Mouse (Mus musculus) embryonic facial prominence, embryonic 15.5 days (tissue): ENCODE measurements around the gene Il31ra. TPM values are rescaled to one million over a fixed set of nuclear protein-coding genes. Genes with fewer than 3 reads are reported as not detected.
"Not testable (repeated sequence)": the region's sequence is repeated elsewhere in the genome, so short reads cannot be mapped to it uniquely, and the experiment has no call there.

ENCODE experiments used
- ATAC-seq: fragments of 200-750 bp; cut with Nextera tagmentation; 2 replicates; pipeline ENCODE4 v1.8.0; 2017; ENCODE audit warnings: low read depth, moderate TSS enrichment; ENCODE audit not compliant: insufficient number of reproducible peaks, low FRiP score, low TSS enrichment
- H3K27ac ChIP-seq: fragments of 300-500 bp; sonication (generic); replicated peaks from 2 replicates; pipeline ENCODE4 v1.5.1; 2015; ENCODE audit warnings: mild to moderate bottlenecking, inconsistent platforms
- H3K27me3 ChIP-seq: fragments of 300-500 bp; sonication (generic); 2 replicates; pipeline ENCODE4 v1.6.1; 2015; ENCODE audit warnings: inconsistent platforms
- H3K36me3 ChIP-seq: fragments of 300-500 bp; sonication (generic); 2 replicates; pipeline ENCODE4 v1.6.1; 2015; ENCODE audit warnings: mild to moderate bottlenecking, inconsistent platforms
- H3K4me1 ChIP-seq: fragments of 300-500 bp; sonication (generic); 2 replicates; pipeline ENCODE4 v1.6.1; 2015; ENCODE audit warnings: inconsistent platforms
- H3K4me2 ChIP-seq: fragments of 300-500 bp; sonication (generic); replicated peaks from 2 replicates; pipeline ENCODE4 v1.6.1; 2015; ENCODE audit warnings: mild to moderate bottlenecking, inconsistent platforms
- H3K4me3 ChIP-seq: fragments of 300-500 bp; sonication (generic); replicated peaks from 2 replicates; pipeline ENCODE4 v1.5.1; 2015; ENCODE audit warnings: mild to moderate bottlenecking, inconsistent platforms
- H3K9ac ChIP-seq: fragments of 300-500 bp; sonication (generic); 2 replicates; pipeline ENCODE4 v1.6.1; 2015; ENCODE audit warnings: inconsistent platforms
- H3K9me3 ChIP-seq: fragments of 300-500 bp; sonication (generic); replicated peaks from 2 replicates; pipeline ENCODE4 v1.6.1; 2016; ENCODE audit warnings: inconsistent platforms
- WGBS: fragments of 180-500 bp; shearing (Covaris S2); methylation state at CpG from one replicate; pipeline ENCODE4 v1.1.7; 2015; 5-methylcytosine and 5-hydroxymethylcytosine counted together
- polyA plus RNA-seq: library from polyadenylated mRNA; unstranded; fragments of >200 nt; fragmentation: Nextera tagmentation; extraction: Ambion mirVana; gene quantifications from 2 replicates; pipeline ENCODE4 v1.2.1, GENCODE M21; 2015

The Il31ra gene
- 0.18 and 0.32 TPM in 2 replicates for polyA plus RNA-seq

GRCm38 (mm10) chr13:112594260-112594659 lies at the start of gene Il31ra:
Gene Il31ra, minus strand, starts transcription at chr13:112594360.
- H3K4me3 ChIP-seq, H3K36me3 ChIP-seq, H3K4me2 ChIP-seq, H3K27ac ChIP-seq, H3K4me1 ChIP-seq, H3K27me3 ChIP-seq, H3K9ac ChIP-seq, ATAC-seq, H3K9me3 ChIP-seq: not testable (repeated sequence)
- 96% methylated on average over 5 of the region's 8 CpGs for WGBS

GRCm38 (mm10) chr13:112642897-112643296 lies 48.7 kb upstream of the Il31ra start:
- Histone ChIP-seq H3K9me3 (no peaks in the 10 kb centered on the region), H3K4me3 (no peak overlapping the region), H3K4me2 (no peak overlapping the region), H3K9ac (no peak overlapping the region), H3K27ac (no peak overlapping the region), H3K27me3 (no peaks in the 10 kb centered on the region), H3K4me1 (no peaks in the 10 kb centered on the region), H3K36me3 (no peaks in the 10 kb centered on the region)
- WGBS: 86% methylated on average over 3 of the region's 3 CpGs
- no peak for ATAC-seq

- no peak for ATAC-seq
- H3K36me3 ChIP-seq: no peaks in the 10 kb centered on the region
- no peak overlapping the region for H3K4me2 ChIP-seq
- 70% methylated on average over 4 of the region's 4 CpGs for WGBS
- H3K9me3 ChIP-seq: no peaks in the 10 kb centered on the region
- no peaks in the 10 kb centered on the region for H3K27me3 ChIP-seq
- H3K4me1 ChIP-seq: no peaks in the 10 kb centered on the region
- H3K9ac ChIP-seq: no peak overlapping the region
- no peak overlapping the region for H3K4me3 ChIP-seq
- no peak overlapping the region for H3K27ac ChIP-seq
Observed at GRCm38 (mm10) chr13:112639111-112639510, 45.0 kb upstream of the Il31ra start.

GRCm38 (mm10) chr13:112636498-112636897 lies 42.3 kb upstream of the Il31ra start:
- H3K36me3 ChIP-seq: no peaks in the 10 kb centered on the region
- no peaks in the 10 kb centered on the region for H3K9me3 ChIP-seq
- H3K27me3 ChIP-seq: no peaks in the 10 kb centered on the region
- WGBS: 34% methylated on average over 3 of the region's 3 CpGs
- no peak for ATAC-seq
- no peak overlapping the region for H3K9ac ChIP-seq
- H3K27ac ChIP-seq: no peak overlapping the region
- H3K4me2 ChIP-seq: no peak overlapping the region
- no peaks in the 10 kb centered on the region for H3K4me1 ChIP-seq
- H3K4me3 ChIP-seq: no peak overlapping the region

GRCm38 (mm10) chr13:112635174-112635837 lies 41.1 kb upstream of the Il31ra start:
- Histone ChIP-seq H3K4me3 (no peak overlapping the region), H3K4me2 (no peak overlapping the region), H3K9ac (no peak overlapping the region), H3K27me3 (no peaks in the 10 kb centered on the region), H3K4me1 (no peaks in the 10 kb centered on the region), H3K9me3 (no peaks in the 10 kb centered on the region), H3K27ac (no peak overlapping the region), H3K36me3 (no peaks in the 10 kb centered on the region)
- WGBS: 59% methylated on average over 7 of the region's 7 CpGs
- ATAC-seq: no peak

GRCm38 (mm10) chr13:112625566-112625965 lies 31.4 kb upstream of the Il31ra start:
- H3K36me3 ChIP-seq: no peaks in the 10 kb centered on the region
- no peak overlapping the region for H3K4me3 ChIP-seq
- no peak for ATAC-seq
- H3K27ac ChIP-seq: no peak overlapping the region
- no peaks in the 10 kb centered on the region for H3K4me1 ChIP-seq
- H3K27me3 ChIP-seq: no peaks in the 10 kb centered on the region
- no peaks in the 10 kb centered on the region for H3K9me3 ChIP-seq
- H3K4me2 ChIP-seq: no peak overlapping the region
- H3K9ac ChIP-seq: no peak overlapping the region

- H3K36me3 ChIP-seq: no peaks in the 10 kb centered on the region
- no peaks in the 10 kb centered on the region for H3K9me3 ChIP-seq
- H3K4me3 ChIP-seq: no peak overlapping the region
- H3K27me3 ChIP-seq: no peaks in the 10 kb centered on the region
- no peak overlapping the region for H3K4me2 ChIP-seq
- WGBS: 73% methylated on average over 3 of the region's 3 CpGs
- no peak overlapping the region for H3K27ac ChIP-seq
- ATAC-seq: no peak
- no peak overlapping the region for H3K9ac ChIP-seq
- H3K4me1 ChIP-seq: no peaks in the 10 kb centered on the region
Observed at GRCm38 (mm10) chr13:112624622-112625021, 30.5 kb upstream of the Il31ra start.

GRCm38 (mm10) chr13:112623656-112624055 lies 29.5 kb upstream of the Il31ra start:
- no peaks in the 10 kb centered on the region for H3K4me1 ChIP-seq
- ATAC-seq: no peak
- no peak overlapping the region for H3K27ac ChIP-seq
- H3K27me3 ChIP-seq: no peaks in the 10 kb centered on the region
- H3K4me3 ChIP-seq: no peak overlapping the region
- no peaks in the 10 kb centered on the region for H3K9me3 ChIP-seq
- H3K4me2 ChIP-seq: no peak overlapping the region
- no peak overlapping the region for H3K9ac ChIP-seq
- 60% methylated on average over 7 of the region's 7 CpGs for WGBS
- no peaks in the 10 kb centered on the region for H3K36me3 ChIP-seq

GRCm38 (mm10) chr13:112621592-112621991 lies 27.4 kb upstream of the Il31ra start:
- no peaks in the 10 kb centered on the region for H3K4me1 ChIP-seq
- no peak for ATAC-seq
- H3K27me3 ChIP-seq: no peaks in the 10 kb centered on the region
- no peak overlapping the region for H3K9ac ChIP-seq
- no peaks in the 10 kb centered on the region for H3K9me3 ChIP-seq
- H3K27ac ChIP-seq: no peak overlapping the region
- 73% methylated on average over 3 of the region's 3 CpGs for WGBS
- H3K36me3 ChIP-seq: no peaks in the 10 kb centered on the region
- no peak overlapping the region for H3K4me3 ChIP-seq
- no peak overlapping the region for H3K4me2 ChIP-seq

- no peak for ATAC-seq
- H3K4me2 ChIP-seq: no peak overlapping the region
- no peak overlapping the region for H3K9ac ChIP-seq
- no peaks in the 10 kb centered on the region for H3K36me3 ChIP-seq
- 88% methylated on average over 3 of the region's 3 CpGs for WGBS
- H3K9me3 ChIP-seq: no peaks in the 10 kb centered on the region
- no peak overlapping the region for H3K4me3 ChIP-seq
- no peak overlapping the region for H3K27ac ChIP-seq
- H3K4me1 ChIP-seq: no peaks in the 10 kb centered on the region
- H3K27me3 ChIP-seq: no peaks in the 10 kb centered on the region
Observed at GRCm38 (mm10) chr13:112608606-112609005, 14.4 kb upstream of the Il31ra start.

GRCm38 (mm10) chr13:112604411-112604810 lies 10.3 kb upstream of the Il31ra start:
- Histone ChIP-seq H3K9me3 (no peaks in the 10 kb centered on the region), H3K4me2 (no peak overlapping the region), H3K36me3 (no peaks in the 10 kb centered on the region), H3K4me3 (no peak overlapping the region), H3K27me3 (no peaks in the 10 kb centered on the region), H3K9ac (no peak overlapping the region), H3K27ac (no peak overlapping the region), H3K4me1 (no peaks in the 10 kb centered on the region)
- WGBS: 39% methylated on average over 4 of the region's 4 CpGs
- ATAC-seq: no peak

- no peak overlapping the region for H3K4me3 ChIP-seq
- 82% methylated on average over 1 of the region's 1 CpGs for WGBS
- no peak overlapping the region for H3K27ac ChIP-seq
- H3K9me3 ChIP-seq: no peaks in the 10 kb centered on the region
- H3K27me3 ChIP-seq: no peaks in the 10 kb centered on the region
- no peaks in the 10 kb centered on the region for H3K36me3 ChIP-seq
- H3K4me1 ChIP-seq: no peaks in the 10 kb centered on the region
- H3K9ac ChIP-seq: no peak overlapping the region
- no peak for ATAC-seq
- no peak overlapping the region for H3K4me2 ChIP-seq
Observed at GRCm38 (mm10) chr13:112603839-112604238, 9.7 kb upstream of the Il31ra start.
